Mouse (Mus musculus): Measurements from ENCODE around the gene Sh3kbp1. TPM values are rescaled to one million over a fixed set of nuclear protein-coding genes. Genes with fewer than 3 reads are reported as not detected.

The Sh3kbp1 gene
- total and polyA plus RNA-seq, 3 experiments = 45.4 to 85.8 (median 48.2) TPM

DNA sequence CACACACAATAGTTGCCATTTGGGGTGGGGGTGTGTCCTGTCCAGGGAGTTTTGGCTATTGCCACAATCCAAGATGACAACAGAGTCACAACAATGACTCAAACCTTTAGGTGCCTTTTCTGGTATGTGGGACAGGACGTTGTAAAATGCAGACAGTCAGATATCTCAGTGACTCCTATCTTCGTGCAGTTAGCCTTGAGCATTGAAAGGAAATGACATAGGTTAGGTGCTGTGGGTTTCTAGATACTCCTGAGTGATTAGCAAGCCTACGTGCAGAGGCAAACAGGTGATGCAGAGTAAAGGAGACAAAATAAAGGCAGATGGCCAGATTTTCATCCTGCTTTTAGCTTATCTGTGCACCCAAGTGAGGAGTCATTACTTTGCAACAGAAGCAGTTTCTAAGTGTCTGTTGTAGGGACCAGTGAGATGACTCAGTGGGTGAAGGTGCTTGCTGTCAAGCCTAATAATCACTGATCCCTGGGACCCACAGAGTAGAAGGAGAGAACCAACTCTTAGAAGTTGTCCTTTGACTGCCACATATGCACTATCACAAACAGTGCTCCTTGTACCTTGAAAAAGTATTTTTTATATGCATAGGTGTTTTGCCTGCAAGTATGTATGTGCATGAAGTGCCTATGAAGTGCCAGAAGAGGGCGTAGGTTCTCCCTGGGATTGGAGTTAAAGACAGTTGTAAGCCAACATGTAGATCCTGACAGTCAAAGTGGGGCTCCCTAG, 50.7 kb downstream of the Sh3kbp1 start:
- no peaks in the 10 kb centered on the region for H3K9me3 ChIP-seq (replicated peaks; ENCODE audit: low read length)
- no peak overlapping the region for H3K9ac ChIP-seq (ENCODE audit: insufficient read depth, low read depth)
- peak; percentile 58 for DNase-seq (ENCODE audit: extremely low read depth)
- peaks cover 12% of the 10 kb centered on the region for H3K79me2 ChIP-seq (replicated peaks; ENCODE audit: control insufficient read depth, extremely low read depth, insufficient read depth, poor library complexity, severe bottlenecking)
- no peak overlapping the region for H3K4me3 ChIP-seq (replicated peaks in 1 of 3; ENCODE audit: low read depth in 2 of 3, low read length in 2 of 3, poor library complexity in 1 of 3)
- dilution Hi-C loops (cut with MboI; ENCODE audit: extremely low pct_ligation_motif_present, extremely low pct_unique_long_range_greater_than_20kb, low sequenced_read_pairs) (no loop called here), in situ Hi-C loops (cut with MboI; ENCODE audit: low pct_ligation_motif_present, low pct_unique_long_range_greater_than_20kb, low sequenced_read_pairs) (no loop called here)
- no peaks in the 10 kb centered on the region for H3K36me3 ChIP-seq (replicated peaks in 1 of 2; ENCODE audit: control insufficient read depth in 1 of 2, insufficient read depth in 1 of 2, low read length in 1 of 2)
- H3K4me2 ChIP-seq (ENCODE audit: insufficient read depth, low read depth, poor library complexity, severe bottlenecking) = 0 out of 2 replicates have a peak overlapping the region, but pooled peaks have one; percentile 21
- H3K27ac ChIP-seq (ENCODE audit: insufficient read depth, low read depth) = peak overlapping the region; percentile 83
- no peak for TF ChIP-seq IRF4 (IDR thresholded peaks at IDR 0.05; ENCODE audit: low read depth, low read length)
- no peak for TF ChIP-seq BHLHE40 (IDR thresholded peaks at IDR 0.05; ENCODE audit: low read depth, low read length)
- no peak for TF ChIP-seq MEF2A (IDR thresholded peaks at IDR 0.05; ENCODE audit: borderline replicate concordance, low read depth, low read length)
- no peak for TF ChIP-seq ZKSCAN1 (IDR thresholded peaks at IDR 0.05; ENCODE audit: borderline replicate concordance, low read depth, low read length)
- TF ChIP-seq RCOR1 (conservative IDR thresholded peaks at IDR 0.05; ENCODE audit: low read depth, low read length) = no peak
- 0 out of 2 replicates have a peak, but pooled peaks have one; percentile 1 for TF ChIP-seq ZC3H11A (IDR thresholded peaks at IDR 0.05; ENCODE audit: low read depth, low read length)
- peak; percentile 49 to 62 for TF ChIP-seq CTCF (conservative IDR thresholded peaks at IDR 0.05 in 1 of 2, IDR thresholded peaks at IDR 0.05 in 1 of 2; ENCODE audit: low read depth in 2 of 2, low read length in 2 of 2)
- no peak for TF ChIP-seq MAZ (IDR thresholded peaks at IDR 0.05; ENCODE audit: low read depth, low read length)
- TF ChIP-seq USF2 (conservative IDR thresholded peaks at IDR 0.05; ENCODE audit: low read depth, low read length) = no peak
- TF ChIP-seq SMC3 (IDR thresholded peaks at IDR 0.05; ENCODE audit: low read depth, low read length) = peak; percentile 55
- TF ChIP-seq ELF1 (IDR thresholded peaks at IDR 0.05; ENCODE audit: low read depth, low read length) = no peak
- TF ChIP-seq PAX5 (IDR thresholded peaks at IDR 0.05; ENCODE audit: low read length) = no peak
- TF ChIP-seq JUND (conservative IDR thresholded peaks at IDR 0.05; ENCODE audit: low read depth, low read length) = no peak
- peak; percentile 52 for TF ChIP-seq RAD21 (IDR thresholded peaks at IDR 0.05; ENCODE audit: low read depth, low read length)
- peaks cover 21 to 56% of the 10 kb centered on the region in 2 experiments for H3K4me1 ChIP-seq (ENCODE audit: control insufficient read depth in 1 of 2, insufficient read depth in 2 of 2)
- H3K27me3 ChIP-seq (replicated peaks) = no peaks in the 10 kb centered on the region

DNA sequence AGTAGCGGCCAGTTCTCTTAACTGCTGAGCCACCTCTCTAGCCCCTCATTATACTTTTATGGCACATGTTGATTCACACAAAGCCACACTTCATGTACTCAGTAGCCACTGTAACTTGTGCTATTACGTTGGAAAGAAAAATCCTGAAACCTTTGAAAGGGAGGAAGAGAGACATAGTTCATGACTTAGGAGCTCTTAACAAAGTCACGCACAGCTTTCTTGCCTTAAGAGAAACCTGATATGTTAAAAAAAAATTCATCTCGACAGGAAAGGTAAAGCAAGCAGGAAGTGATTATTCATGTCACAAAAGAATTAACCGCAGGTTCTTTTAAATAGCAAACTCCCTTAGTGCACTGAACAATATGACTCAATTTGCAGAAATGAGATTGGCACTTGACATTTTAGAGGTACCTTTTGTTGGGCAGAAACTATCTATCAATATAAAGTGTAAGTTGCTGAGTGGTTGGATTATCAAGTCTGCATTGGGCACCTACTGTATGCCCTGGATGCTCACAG, 51.3 kb downstream of the Sh3kbp1 start:
- peak overlapping the region; percentile 50 for H3K4me2 ChIP-seq (ENCODE audit: insufficient read depth, low read depth, poor library complexity, severe bottlenecking)
- peak overlapping the region; percentile 53 for H3K9ac ChIP-seq (ENCODE audit: insufficient read depth, low read depth)
- H3K4me1 ChIP-seq (ENCODE audit: control insufficient read depth in 1 of 2, insufficient read depth in 2 of 2) = peaks cover 26 to 58% of the 10 kb centered on the region in 2 experiments
- H3K4me3 ChIP-seq (replicated peaks in 1 of 3; ENCODE audit: low read depth in 2 of 3, low read length in 2 of 3, poor library complexity in 1 of 3) = no peak overlapping the region
- no peaks in the 10 kb centered on the region for H3K36me3 ChIP-seq (replicated peaks in 1 of 2; ENCODE audit: control insufficient read depth in 1 of 2, insufficient read depth in 1 of 2, low read length in 1 of 2)
- peak; percentile 60 for DNase-seq (ENCODE audit: extremely low read depth)
- no peaks in the 10 kb centered on the region for H3K27me3 ChIP-seq (replicated peaks)
- no peaks in the 10 kb centered on the region for H3K9me3 ChIP-seq (replicated peaks; ENCODE audit: low read length)
- peaks cover 12% of the 10 kb centered on the region for H3K79me2 ChIP-seq (replicated peaks; ENCODE audit: control insufficient read depth, extremely low read depth, insufficient read depth, poor library complexity, severe bottlenecking)
- in situ Hi-C loops (cut with MboI; ENCODE audit: low pct_ligation_motif_present, low pct_unique_long_range_greater_than_20kb, low sequenced_read_pairs) = no loop called here
- H3K27ac ChIP-seq (ENCODE audit: insufficient read depth, low read depth) = peak overlapping the region; percentile 89
- TF ChIP-seq MEF2A (IDR thresholded peaks at IDR 0.05; ENCODE audit: borderline replicate concordance, low read depth, low read length) (peak; percentile 68; the same call in 1 of the 2 replicates), EP300 (IDR thresholded peaks at IDR 0.05; ENCODE audit: low read length) (peak; percentile 89), ZNF384 (IDR thresholded peaks at IDR 0.05; ENCODE audit: low read depth, low read length) (peak; percentile 90), BHLHE40 (IDR thresholded peaks at IDR 0.05; ENCODE audit: low read depth, low read length) (peak; percentile 58), IRF4 (IDR thresholded peaks at IDR 0.05; ENCODE audit: low read depth, low read length) (peak; percentile 80), POLR2AphosphoS2 (IDR thresholded peaks at IDR 0.05; ENCODE audit: low read depth, low read length) (no peak), ETS1 (conservative IDR thresholded peaks at IDR 0.05; ENCODE audit: low read depth, low read length) (no peak), JUN (IDR thresholded peaks at IDR 0.05; ENCODE audit: insufficient read depth, low read depth, low read length) (peak; percentile 63; the same call in 1 of the 2 replicates), JUND (conservative IDR thresholded peaks at IDR 0.05; ENCODE audit: low read depth, low read length) (peak; percentile 82)
- dilution Hi-C loops (cut with MboI; ENCODE audit: extremely low pct_ligation_motif_present, extremely low pct_unique_long_range_greater_than_20kb, low sequenced_read_pairs) = no loop called here
